Mouse (Mus musculus): Measurements from ENCODE around the gene Tcf25.

Tcf25 gene

GRCm38 (mm10) chr8:123373403-123374238 is at the start of gene Tcf25:
Tcf25 (plus strand) TSS chr8:123373753.
- DNase-seq (ENCODE audit: low read depth): peak; percentile 97

- no peak for DNase-seq (ENCODE audit: low read depth)
These were observed 45.0 kb upstream of the Tcf25 start for GRCm38 (mm10) chr8:123328552-123328951.

GRCm38 (mm10) chr8:123329350-123329749 is 44.2 kb upstream of the Tcf25 start:
- DNase-seq (ENCODE audit: low read depth): no peak

GRCm38 (mm10) chr8:123329961-123330360 is 43.6 kb upstream of the Tcf25 start:
- no peak for DNase-seq (ENCODE audit: low read depth)

GRCm38 (mm10) chr8:123330701-123331100 is 42.9 kb upstream of the Tcf25 start:
- no peak for DNase-seq (ENCODE audit: low read depth)

GRCm38 (mm10) chr8:123331301-123331700 is 42.3 kb upstream of the Tcf25 start:
- no peak for DNase-seq (ENCODE audit: low read depth)

- DNase-seq (ENCODE audit: low read depth): peak; percentile 21
These were observed 41.7 kb upstream of the Tcf25 start for GRCm38 (mm10) chr8:123331810-123332209.

- peak; percentile 86 for DNase-seq (ENCODE audit: low read depth)
These were observed 41.1 kb upstream of the Tcf25 start, which contains the start of gene Spire2 for GRCm38 (mm10) chr8:123332262-123333090. Spire2 (plus strand) TSS chr8:123332713.

- no peak for DNase-seq (ENCODE audit: low read depth)
These were observed 40.4 kb upstream of the Tcf25 start for GRCm38 (mm10) chr8:123333091-123333587.

GRCm38 (mm10) chr8:123333864-123334263 is 39.7 kb upstream of the Tcf25 start:
- DNase-seq (ENCODE audit: low read depth): no peak

- no peak for DNase-seq (ENCODE audit: low read depth)
These were observed 39.1 kb upstream of the Tcf25 start for GRCm38 (mm10) chr8:123334467-123334866.

- DNase-seq (ENCODE audit: low read depth): no peak
These were observed 36.1 kb upstream of the Tcf25 start for GRCm38 (mm10) chr8:123337475-123337874.

- DNase-seq (ENCODE audit: low read depth): peak; percentile 46
These were observed 33.5 kb upstream of the Tcf25 start for GRCm38 (mm10) chr8:123340071-123340470.

- DNase-seq (ENCODE audit: low read depth): peak; percentile 36
These were observed 32.2 kb upstream of the Tcf25 start for GRCm38 (mm10) chr8:123341040-123342015.

- no peak for DNase-seq (ENCODE audit: low read depth)
These were observed 31.3 kb upstream of the Tcf25 start for GRCm38 (mm10) chr8:123342253-123342652.

GRCm38 (mm10) chr8:123342911-123343310 is 30.6 kb upstream of the Tcf25 start:
- DNase-seq (ENCODE audit: low read depth): no peak

- no peak for DNase-seq (ENCODE audit: low read depth)
These were observed 30.1 kb upstream of the Tcf25 start for GRCm38 (mm10) chr8:123343422-123343821.

GRCm38 (mm10) chr8:123345135-123345534 is 28.4 kb upstream of the Tcf25 start:
- no peak for DNase-seq (ENCODE audit: low read depth)

GRCm38 (mm10) chr8:123345856-123346255 is 27.7 kb upstream of the Tcf25 start:
- DNase-seq (ENCODE audit: low read depth): no peak

- DNase-seq (ENCODE audit: low read depth): no peak
These were observed 26.3 kb upstream of the Tcf25 start for GRCm38 (mm10) chr8:123347293-123347692.

GRCm38 (mm10) chr8:123348237-123348843 is 25.2 kb upstream of the Tcf25 start:
- no peak for DNase-seq (ENCODE audit: low read depth)

Data from induced T-regulatory cell, adult 2 months (primary cell).